ENCODE assay signal across 9 mouse cellular contexts in genomic region chr15:8382213-8382612, GRCm38 (mm10).
A peak's percentile ranks its signal among the peaks of the same experiment; 100 is the strongest.
DNase-seq lines count a peak whose midpoint lies in the region; ATAC-seq lines count a peak whose summit lies in the region.
"Had no signal": no experiment of that assay in that cellular context is flagged by ENCODE, and none has a peak within 500 bp of the region (broad histone marks: within the 10 kb centered on the region; RNA-seq: fewer than 3 reads in every experiment).

No protein-coding gene starts in this region.

- ATAC-seq in hindbrain, embryonic 11.5 days (ENCODE audit: low FRiP score): no peak
- no peak for ATAC-seq in erythroid progenitor cell, adult 5-6 weeks (replicated peaks; ENCODE audit: low FRiP score, poor library complexity, severe bottlenecking)

- DNase-seq in hindbrain, embryonic 11.5 days (ENCODE audit: low spot score): peak; percentile 33
- DNase-seq in hindbrain, embryonic 10.5 days (ENCODE audit: low spot score): no peak
- DNase-seq in thymus, postnatal 0 days (ENCODE audit: low spot score): peak; percentile 62
- no peak for DNase-seq in thymus, adult 18-20 months
- peak; percentile 6 for DNase-seq in c-Kit-negative CD71-positive TER-119-positive erythroid progenitor cells, embryonic 14.5 days (ENCODE audit: low read depth, low spot score)
- peak; percentile 31 for DNase-seq in layer of hippocampus, adult 9-10 months (ENCODE audit: low spot score)
- DNase-seq in spleen, postnatal 4 days (ENCODE audit: low spot score in 2 of 2): no peak

- no peak overlapping the region for H3K9ac ChIP-seq in hindbrain, embryonic 11.5 days (ENCODE audit: low read depth, low read length)
- H3K9ac ChIP-seq: neural tube, embryonic 13.5 days had no signal

- 64% methylated on average over 3 of the region's 3 CpGs for WGBS in hindbrain, embryonic 11.5 days
- WGBS in hindbrain, embryonic 10.5 days: 72% methylated on average over 3 of the region's 3 CpGs

- H3K27ac ChIP-seq in hindbrain, embryonic 11.5 days (ENCODE audit: low read depth, low read length): no peak overlapping the region
- H3K27ac ChIP-seq in hindbrain, embryonic 10.5 days: no peak overlapping the region
- H3K27ac ChIP-seq: neural tube, embryonic 13.5 days had no signal

- H3K9me3 ChIP-seq in hindbrain, embryonic 11.5 days (ENCODE audit: control insufficient read depth, low read length): no peaks in the 10 kb centered on the region
- H3K9me3 ChIP-seq in hindbrain, embryonic 10.5 days: no peaks in the 10 kb centered on the region
- H3K9me3 ChIP-seq: neural tube, embryonic 13.5 days had no signal

- no peak overlapping the region for H3K4me2 ChIP-seq in hindbrain, embryonic 11.5 days (replicated peaks; ENCODE audit: low read depth, low read length)
- H3K4me2 ChIP-seq: neural tube, embryonic 13.5 days had no signal

- no peaks in the 10 kb centered on the region for H3K4me1 ChIP-seq in hindbrain, embryonic 11.5 days (replicated peaks; ENCODE audit: control insufficient read depth, insufficient read depth, low read length)
- no peaks in the 10 kb centered on the region for H3K4me1 ChIP-seq in hindbrain, embryonic 10.5 days (replicated peaks)
- H3K4me1 ChIP-seq: neural tube, embryonic 13.5 days had no signal

- H3K27me3 ChIP-seq in hindbrain, embryonic 11.5 days (ENCODE audit: control insufficient read depth, insufficient read depth, low read length): no peaks in the 10 kb centered on the region
- H3K27me3 ChIP-seq in hindbrain, embryonic 10.5 days (ENCODE audit: insufficient read depth, poor library complexity, severe bottlenecking): no peaks in the 10 kb centered on the region
- H3K27me3 ChIP-seq: neural tube, embryonic 13.5 days had no signal

- no peaks in the 10 kb centered on the region for H3K36me3 ChIP-seq in hindbrain, embryonic 11.5 days (ENCODE audit: control insufficient read depth, insufficient read depth, low read length)
- H3K36me3 ChIP-seq in hindbrain, embryonic 10.5 days: no peaks in the 10 kb centered on the region
- H3K36me3 ChIP-seq: neural tube, embryonic 13.5 days had no signal

- H3K4me3 ChIP-seq in hindbrain, embryonic 11.5 days (ENCODE audit: low read depth, low read length): no peak overlapping the region
- H3K4me3 ChIP-seq in hindbrain, embryonic 10.5 days: no peak overlapping the region
- H3K4me3 ChIP-seq: neural tube, embryonic 13.5 days had no signal

Comparison
In these comparisons a context has a peak if more than half of its experiments do, and no peak if none do; other contexts are left out.
1. DNase-seq: peak in hindbrain, embryonic 11.5 days (single experiment), thymus, postnatal 0 days (single experiment), c-Kit-negative CD71-positive TER-119-positive erythroid progenitor cells, embryonic 14.5 days (single experiment) and layer of hippocampus, adult 9-10 months (single experiment); none in hindbrain, embryonic 10.5 days (single experiment), thymus, adult 18-20 months (0 of 2) and spleen, postnatal 4 days (0 of 2).